Mouse (Mus musculus) kidney, postnatal 0 days (tissue): Measurements from ENCODE around the gene Ubn1. TPM values are rescaled to one million over a fixed set of nuclear protein-coding genes. Genes with fewer than 3 reads are reported as not detected.

Experiments
- ATAC-seq: fragments of 200-750 bp; cut with Nextera tagmentation; replicated peaks from 2 replicates; pipeline ENCODE4 v1.8.0; 2017; ENCODE audit warnings: low read depth, moderate number of reproducible peaks, moderate TSS enrichment, moderate library complexity; ENCODE audit not compliant: low FRiP score
- DNase-seq: peaks from one replicate; pipeline ENCODE4 v3.0.0-alpha.2; 2016; ENCODE audit warnings: low spot score
- H3K27ac ChIP-seq: fragments of 300-500 bp; sonication (generic); 2 replicates; pipeline ENCODE4 v1.5.1; 2014; ENCODE audit warnings: mild to moderate bottlenecking
- H3K27me3 ChIP-seq: fragments of 300-500 bp; sonication (generic); 2 replicates; pipeline ENCODE4 v1.6.1; 2014; ENCODE audit warnings: low read length, mixed read lengths; ENCODE audit not compliant: insufficient read depth
- H3K36me3 ChIP-seq: fragments of 300-500 bp; sonication (generic); 2 replicates; pipeline ENCODE4 v1.6.1; 2014; ENCODE audit warnings: low read length, mixed read lengths; ENCODE audit not compliant: insufficient read depth
- H3K4me1 ChIP-seq: fragments of 300-500 bp; sonication (generic); replicated peaks from 2 replicates; pipeline ENCODE4 v1.6.1; 2014; ENCODE audit warnings: antibody characterized with exemption, low read length, mixed read lengths; ENCODE audit not compliant: insufficient read depth
- H3K4me2 ChIP-seq: fragments of 300-500 bp; sonication (generic); 2 replicates; pipeline ENCODE4 v1.6.1; 2014; ENCODE audit warnings: mild to moderate bottlenecking, low read length, moderate library complexity, mixed read lengths
- H3K4me3 ChIP-seq: fragments of 300-500 bp; sonication (generic); replicated peaks from 2 replicates; pipeline ENCODE4 v1.5.1; 2014; ENCODE audit warnings: low read depth, low read length
- H3K9ac ChIP-seq: fragments of 300-500 bp; sonication (generic); 2 replicates; pipeline ENCODE4 v1.6.1; 2014; ENCODE audit warnings: low read depth, low read length
- H3K9me3 ChIP-seq: fragments of 300-500 bp; sonication (generic); replicated peaks from 2 replicates; pipeline ENCODE4 v1.6.1; 2016; ENCODE audit warnings: low read length, inconsistent platforms, mixed read lengths
- CTCF ChIP-seq: IDR thresholded peaks from 2 replicates; pipeline ENCODE4 v1.5.1; 2016; ENCODE audit warnings: antibody characterized with exemption, low read depth, mild to moderate bottlenecking, moderate library complexity
- WGBS: fragments of 180-500 bp; shearing (Covaris S2); extraction: QIAGEN DNeasy Blood & Tissue Kit; methylation state at CpG from one replicate; pipeline ENCODE4 v1.1.7; 2014; 5-methylcytosine and 5-hydroxymethylcytosine counted together
- polyA plus RNA-seq: library from polyadenylated mRNA; unstranded; fragments of >200 nt; fragmentation: Nextera tagmentation; extraction: Ambion mirVana; gene quantifications from 2 replicates; pipeline ENCODE4 v1.2.1, GENCODE M21; 2015

The Ubn1 gene
- polyA plus RNA-seq, 1 experiment from 2014 or later, result 16.8 TPM

- Histone ChIP-seq H3K4me2 (no peak overlapping the region), H3K9me3 (no peaks in the 10 kb centered on the region), H3K4me1 (no peaks in the 10 kb centered on the region; the same call in 1 of the 2 replicates), H3K27ac (no peak overlapping the region), H3K36me3 (no peaks in the 10 kb centered on the region), H3K4me3 (no peak overlapping the region), H3K9ac (no peak overlapping the region), H3K27me3 (no peaks in the 10 kb centered on the region)
- ATAC-seq, result no peak; the same call in 1 of the 2 replicates
- peak; percentile 21 for DNase-seq
- 58% methylated on average over 5 of the region's 5 CpGs for whole genome bisulfite sequencing
- no peak for TF ChIP-seq CTCF
Observed at GRCm38 (mm10) chr16:5093285-5093684, 43.4 kb downstream of the Ubn1 start.

GRCm38 (mm10) chr16:5096504-5096903 is 46.6 kb downstream of the Ubn1 start:
- no peak overlapping the region for H3K4me3 ChIP-seq
- H3K4me2 ChIP-seq, result no peak overlapping the region

DNA sequence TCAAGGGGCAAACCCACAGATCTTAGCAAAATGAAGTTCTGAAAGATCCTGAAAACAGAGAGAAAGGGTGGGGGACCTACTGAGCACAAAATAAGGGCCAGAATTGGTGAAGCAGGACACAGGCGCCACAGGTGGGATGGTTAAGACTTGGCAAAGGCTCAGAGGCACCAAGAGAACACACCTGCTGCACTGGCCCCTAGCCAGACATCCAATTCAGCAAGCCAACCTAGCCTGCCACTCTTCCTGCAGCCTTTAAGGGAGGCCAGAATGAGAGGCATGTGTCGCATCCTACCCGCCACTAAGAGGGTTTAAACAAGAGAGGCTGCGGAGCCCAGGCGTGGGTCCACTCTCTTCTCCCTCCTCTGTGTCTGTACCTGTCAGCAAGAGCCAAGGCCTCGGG is 51.1 kb downstream of the Ubn1 start:
- H3K27me3 ChIP-seq, result no peaks in the 10 kb centered on the region
- H3K9ac ChIP-seq, result no peak overlapping the region
- no peak overlapping the region for H3K27ac ChIP-seq
- no peak for TF ChIP-seq CTCF
- no peaks in the 10 kb centered on the region for H3K9me3 ChIP-seq
- no peaks in the 10 kb centered on the region for H3K36me3 ChIP-seq
- no peaks in the 10 kb centered on the region for H3K4me1 ChIP-seq
- H3K4me3 ChIP-seq, result no peak overlapping the region
- no peak overlapping the region for H3K4me2 ChIP-seq
- no peak for ATAC-seq
- WGBS, result 70% methylated on average over 6 of the region's 6 CpGs
- DNase-seq, result no peak

More at GRCm38 (mm10) chr16:5096504-5096903, 46.6 kb downstream of the Ubn1 start:
- DNase-seq, result no peak
- Histone ChIP-seq H3K27me3 (no peaks in the 10 kb centered on the region), H3K27ac (no peak overlapping the region), H3K4me1 (no peaks in the 10 kb centered on the region; the same call in 1 of the 2 replicates), H3K36me3 (no peaks in the 10 kb centered on the region), H3K9me3 (no peaks in the 10 kb centered on the region), H3K9ac (no peak overlapping the region)
- ATAC-seq, result peak; percentile 52
- 49% methylated on average over 8 of the region's 8 CpGs for WGBS
- TF ChIP-seq CTCF, result no peak

DNA sequence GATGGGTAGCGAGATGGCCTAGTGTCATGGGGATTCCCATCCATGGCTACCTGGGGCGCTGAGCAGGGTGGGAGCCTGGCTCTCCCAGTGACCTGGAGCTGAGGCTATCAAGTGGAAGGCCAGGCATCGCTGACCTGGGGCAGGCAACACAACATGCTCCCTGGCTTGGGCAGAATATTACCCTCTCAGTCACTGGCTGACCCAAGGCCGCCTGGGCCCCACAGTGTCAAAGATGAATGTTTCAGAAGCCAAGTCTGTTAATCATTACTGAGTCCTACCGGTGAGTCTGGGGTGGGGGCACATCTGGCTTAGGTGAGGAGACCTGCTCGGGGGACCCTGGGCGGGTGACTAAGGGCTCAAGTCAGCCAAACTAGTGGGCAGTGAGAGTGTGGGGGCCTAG is 60.0 kb downstream of the Ubn1 start:
- no peaks in the 10 kb centered on the region for H3K36me3 ChIP-seq
- 62% methylated on average over 7 of the region's 7 CpGs for WGBS
- H3K27ac ChIP-seq, result no peak overlapping the region
- DNase-seq (no peak), ATAC-seq (no peak; the same call in 1 of the 2 replicates)
- H3K27me3 ChIP-seq, result no peaks in the 10 kb centered on the region
- TF ChIP-seq CTCF, result no peak
- H3K9ac ChIP-seq, result no peak overlapping the region
- no peak overlapping the region for H3K4me2 ChIP-seq
- 0 out of 2 replicates have a peak, but pooled peaks cover 3% of the 10 kb centered on the region for H3K4me1 ChIP-seq
- H3K9me3 ChIP-seq, result no peaks in the 10 kb centered on the region
- H3K4me3 ChIP-seq, result no peak overlapping the region

DNA sequence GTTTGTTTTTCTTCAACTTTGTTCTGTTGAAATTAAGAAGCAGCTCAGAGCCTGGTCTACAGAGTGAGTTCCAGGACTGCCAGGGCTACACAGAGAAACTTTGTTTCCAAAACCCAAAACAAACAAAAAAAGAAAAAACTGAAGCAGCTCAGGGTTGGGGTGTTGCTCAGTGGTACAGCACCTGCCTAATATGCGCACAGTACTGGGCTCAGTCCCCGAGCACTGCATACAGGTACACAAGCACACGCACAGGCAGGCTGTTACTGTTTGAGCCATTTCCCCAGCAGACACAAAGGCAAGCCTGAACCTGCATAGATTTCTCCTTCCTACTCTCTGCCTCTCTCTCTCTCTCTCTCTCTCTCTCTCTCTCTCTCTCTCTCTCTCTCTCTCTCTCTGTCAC is 61.2 kb downstream of the Ubn1 start:
- ATAC-seq (no peak), DNase-seq (no peak)
- Histone ChIP-seq H3K9ac (no peak overlapping the region), H3K36me3 (no peaks in the 10 kb centered on the region), H3K9me3 (no peaks in the 10 kb centered on the region), H3K4me2 (no peak overlapping the region), H3K4me1 (0 out of 2 replicates have a peak, but pooled peaks cover 3% of the 10 kb centered on the region), H3K27ac (no peak overlapping the region), H3K27me3 (no peaks in the 10 kb centered on the region), H3K4me3 (no peak overlapping the region)
- 92% methylated on average over 3 of the region's 3 CpGs for WGBS
- TF ChIP-seq CTCF, result no peak

GRCm38 (mm10) chr16:5113002-5113550 is 63.2 kb downstream of the Ubn1 start:
- H3K4me2 ChIP-seq, result no peak overlapping the region
- no peak for TF ChIP-seq CTCF
- H3K9ac ChIP-seq, result no peak overlapping the region
- no peaks in the 10 kb centered on the region for H3K27me3 ChIP-seq
- 67% methylated on average over 4 of the region's 4 CpGs for WGBS
- 0 out of 2 replicates have a peak, but pooled peaks cover 3% of the 10 kb centered on the region for H3K4me1 ChIP-seq
- H3K36me3 ChIP-seq, result no peaks in the 10 kb centered on the region
- ATAC-seq, result no peak
- H3K27ac ChIP-seq, result no peak overlapping the region
- DNase-seq, result no peak
- H3K9me3 ChIP-seq, result no peaks in the 10 kb centered on the region
- no peak overlapping the region for H3K4me3 ChIP-seq

DNA sequence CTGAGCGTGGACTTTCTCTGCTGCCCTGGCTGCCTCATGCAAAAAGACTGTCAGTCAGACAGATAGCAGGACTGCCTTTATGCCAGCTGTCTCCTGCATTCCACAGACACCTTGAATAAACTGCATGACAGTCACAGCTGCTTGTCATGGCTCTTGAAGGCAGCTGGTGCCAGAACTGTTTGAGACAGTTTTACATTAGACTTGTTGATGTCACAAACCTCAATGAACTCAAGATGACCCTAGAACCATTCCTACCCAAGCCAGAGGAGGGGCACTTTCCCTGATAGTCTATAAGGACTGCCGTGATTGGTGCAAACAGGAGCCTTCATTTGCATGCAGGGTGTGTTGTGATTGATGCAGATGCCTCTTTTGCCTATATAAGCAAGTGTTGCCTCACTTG is 63.7 kb downstream of the Ubn1 start:
- 0 out of 2 replicates have a peak, but pooled peaks cover 3% of the 10 kb centered on the region for H3K4me1 ChIP-seq
- H3K9ac ChIP-seq, result no peak overlapping the region
- H3K27me3 ChIP-seq, result no peaks in the 10 kb centered on the region
- no peak for TF ChIP-seq CTCF
- no peak overlapping the region for H3K4me3 ChIP-seq
- no peaks in the 10 kb centered on the region for H3K9me3 ChIP-seq
- DNase-seq, result no peak
- H3K36me3 ChIP-seq, result no peaks in the 10 kb centered on the region
- ATAC-seq, result no peak
- no peak overlapping the region for H3K4me2 ChIP-seq
- H3K27ac ChIP-seq, result no peak overlapping the region
- 83% methylated on average over 2 of the region's 2 CpGs for WGBS
